Mouse (Mus musculus) hindlimb bud, embryonic 11.5 days (tissue): ENCODE measurements at regions not wholly inside any gene's neighbourhood (a gene's known extent, or its start where the extent isn't known, plus 50 kb on each side); places are given as distances from the start of the nearest gene placed in this dataset.

ENCODE experiments used
- DNase-seq: peaks from one replicate; pipeline ENCODE4 v3.0.0-alpha.2; 2012; ENCODE audit warnings: low read depth, low spot score; ENCODE audit errors: extremely low spot score

- no peak for DNase-seq
Measured at GRCm38 (mm10) chr6:34246512-34246911, 69.6 kb upstream of the Slc35b4 start.

- DNase-seq, result no peak
Measured at GRCm38 (mm10) chr6:34243001-34243400, 66.1 kb upstream of the Slc35b4 start.

GRCm38 (mm10) chr6:34242486-34242885 lies 65.6 kb upstream of the Slc35b4 start:
- DNase-seq, result no peak

- no peak for DNase-seq
Measured at GRCm38 (mm10) chr6:34235132-34235531, 58.2 kb upstream of the Slc35b4 start.

GRCm38 (mm10) chr6:34234443-34235020 lies 57.6 kb upstream of the Slc35b4 start:
- no peak for DNase-seq

GRCm38 (mm10) chr6:34230768-34231381 lies 54.0 kb upstream of the Slc35b4 start:
- peak; percentile 18 for DNase-seq

- DNase-seq, result no peak
Measured at GRCm38 (mm10) chr6:34227131-34227530, 50.2 kb upstream of the Slc35b4 start.
